Mouse (Mus musculus) kidney, postnatal 4 days (tissue): ENCODE results near the gene Slit1.

Source experiments
- DNase-seq, 2 experiments: peaks; one replicate each; pipeline ENCODE4 v3.0.0; 2021; ENCODE audit warnings: mixed read lengths in 2 of 2

The Slit1 gene

DNA sequence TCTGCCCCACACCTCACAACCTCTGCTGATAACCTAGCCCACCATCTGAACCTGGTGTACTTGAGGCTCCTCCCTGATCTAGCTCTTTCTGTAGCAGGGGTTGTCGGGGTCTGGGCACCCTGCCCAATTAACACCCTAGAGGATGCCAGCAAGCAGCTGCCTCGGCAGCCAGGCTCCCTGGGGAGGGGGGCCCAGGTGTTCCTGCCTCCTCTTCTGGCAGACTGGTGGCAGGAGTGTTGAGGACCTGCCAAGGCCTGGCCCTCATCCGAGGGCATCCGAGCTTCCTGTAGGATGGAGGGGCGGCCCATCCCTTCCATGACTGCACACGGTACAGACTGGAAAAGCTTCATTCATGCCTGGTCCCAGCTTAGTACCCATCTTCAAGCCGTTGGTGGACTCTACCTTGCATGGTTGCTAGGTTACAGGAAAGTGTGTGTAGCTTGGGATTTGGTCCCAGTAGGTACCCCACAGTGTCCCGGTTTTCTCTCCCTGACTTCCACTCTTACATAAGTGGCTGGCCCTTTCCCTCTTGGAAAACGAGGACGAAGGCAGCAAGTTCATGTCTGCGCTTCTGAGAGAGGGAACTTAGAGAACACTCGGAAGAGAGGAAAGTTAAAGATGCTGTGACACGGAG, 57.9 kb downstream of the Slit1 start:
- DNase-seq = no peak

DNA sequence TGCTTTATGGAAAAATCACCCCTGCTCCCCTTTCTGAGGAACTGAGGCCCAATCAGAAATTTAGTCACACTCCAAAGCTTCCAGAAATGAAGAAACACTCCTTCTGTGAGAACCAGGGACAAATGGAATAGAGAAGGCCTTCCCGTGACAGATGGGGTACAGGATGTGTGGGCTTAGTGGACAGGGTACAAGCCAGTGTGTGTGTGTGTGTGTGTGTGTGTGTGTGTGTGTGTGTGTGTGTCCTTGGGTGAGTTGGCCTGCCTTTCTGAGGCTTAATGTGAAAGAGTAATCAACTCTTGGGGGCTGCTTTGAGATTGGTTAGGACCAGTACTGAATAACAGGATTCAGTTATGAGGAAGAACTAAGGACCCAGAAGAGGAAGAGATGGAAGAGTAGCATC, 58.6 kb downstream of the Slit1 start:
- no peak for DNase-seq

DNA sequence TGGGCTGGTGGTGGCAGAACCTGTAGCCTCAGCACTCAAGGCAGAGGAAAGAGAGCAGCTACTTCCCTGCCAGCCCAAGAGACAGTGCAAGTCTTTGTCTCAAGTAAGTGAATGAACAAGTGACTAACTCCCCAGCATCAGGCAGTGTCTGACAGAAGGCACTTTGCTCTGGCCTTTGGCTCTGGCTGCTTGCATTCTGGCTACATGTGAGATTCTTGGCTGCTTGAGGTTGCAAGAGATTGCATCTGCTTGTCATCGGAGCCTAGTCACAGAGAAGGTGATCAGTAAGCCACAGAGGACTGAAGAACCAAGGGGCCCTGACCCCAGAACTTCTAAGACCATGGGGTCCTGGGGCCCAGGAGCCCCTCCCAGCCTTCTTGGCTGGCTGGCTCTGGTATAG, 59.5 kb downstream of the Slit1 start:
- no peak for DNase-seq

- DNase-seq = no peak
Observed at GRCm38 (mm10) chr19:41680267-41680666, 63.2 kb downstream of the Slit1 start.

DNA sequence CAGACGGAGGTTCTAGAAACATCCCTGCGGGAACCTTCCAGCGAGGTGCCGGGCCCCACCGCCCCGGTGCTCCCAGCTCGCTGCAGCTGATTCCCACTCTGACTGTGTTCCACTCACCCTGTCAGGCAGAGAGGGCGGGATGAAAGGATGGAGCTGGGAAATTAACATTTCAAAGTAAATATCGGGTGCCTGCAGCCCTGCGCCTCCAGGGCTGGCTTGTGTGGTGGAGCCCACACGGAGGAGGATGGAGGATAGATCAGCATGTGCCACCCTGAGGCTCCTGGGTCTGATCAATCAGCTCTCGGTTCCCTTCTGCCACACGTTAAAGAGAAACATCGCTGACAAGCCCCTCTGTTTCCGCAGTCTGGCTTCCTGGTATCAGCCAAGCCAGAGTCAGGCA, 64.4 kb downstream of the Slit1 start:
- no peak for DNase-seq

DNA sequence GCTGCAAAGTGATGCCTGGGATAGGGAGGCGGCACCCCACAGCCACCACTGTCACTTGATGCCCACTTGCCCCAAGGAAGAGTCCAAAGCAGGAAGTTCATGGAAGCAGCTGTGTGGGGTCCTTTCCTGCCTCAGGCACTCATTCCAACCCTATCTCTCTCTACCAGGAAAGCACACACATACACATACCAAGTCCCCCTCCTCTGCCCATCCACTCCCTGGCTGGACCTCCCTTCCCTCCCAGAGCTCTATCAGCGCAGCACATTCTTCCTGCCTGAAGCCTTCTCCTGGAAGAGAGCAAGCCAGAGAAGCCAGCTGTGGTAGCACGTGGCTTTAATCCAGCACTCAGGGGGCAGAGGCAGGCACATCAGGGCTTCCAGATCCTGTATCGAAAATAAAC, 65.9 kb downstream of the Slit1 start:
- DNase-seq = no peak

- peak; percentile 58 to 67 for DNase-seq
Observed at GRCm38 (mm10) chr19:41675583-41675982, 67.9 kb downstream of the Slit1 start.

GRCm38 (mm10) chr19:41674366-41674765, 69.1 kb downstream of the Slit1 start:
- no peak for DNase-seq

DNA sequence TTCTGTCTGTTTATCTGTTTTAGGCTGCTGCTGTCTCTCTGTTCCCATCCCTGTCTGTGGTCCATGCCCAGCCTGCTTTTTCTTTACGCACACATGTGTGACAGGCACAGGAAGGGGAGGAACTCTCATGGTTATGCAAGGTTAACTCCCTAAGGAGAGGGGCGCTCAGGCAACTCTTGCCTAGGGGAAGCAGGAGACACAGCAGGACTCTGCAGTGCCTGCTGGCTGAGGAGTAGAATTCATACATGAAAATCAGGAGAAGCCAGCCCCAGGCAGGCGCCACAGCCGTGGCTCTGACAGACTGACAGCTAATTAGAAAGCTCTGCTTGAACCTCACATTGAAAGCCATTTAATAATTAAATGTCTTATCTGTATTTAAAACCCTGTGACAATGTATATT, 70.6 kb downstream of the Slit1 start:
- DNase-seq = peak in 1 of 2 experiments; percentile 29

DNA sequence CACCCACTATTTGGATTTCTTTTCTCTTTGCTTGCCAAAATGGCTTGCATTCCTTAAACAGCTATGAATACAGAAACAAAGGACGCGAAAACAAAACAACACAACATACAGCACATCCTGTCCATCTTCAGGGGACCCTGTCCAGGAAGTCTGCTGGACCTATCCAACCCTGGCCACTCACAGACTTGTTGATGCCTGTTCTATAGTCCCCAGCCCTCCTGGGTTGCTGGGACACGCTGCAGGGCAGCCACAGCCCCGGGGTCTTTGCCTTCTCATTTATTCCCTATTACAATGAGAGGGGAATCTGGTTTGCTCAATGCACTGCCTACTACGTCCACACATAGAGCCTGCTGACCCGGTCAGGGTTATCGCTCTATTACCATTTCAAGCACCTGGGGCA, 72.5 kb downstream of the Slit1 start:
- DNase-seq = no peak

- no peak for DNase-seq
Observed at GRCm38 (mm10) chr19:41670473-41670872, 73.0 kb downstream of the Slit1 start.

- DNase-seq = peak; percentile 26 to 37
Observed at GRCm38 (mm10) chr19:41669747-41670342, 73.6 kb downstream of the Slit1 start.

- DNase-seq = no peak
Observed at GRCm38 (mm10) chr19:41667591-41667990, 75.9 kb downstream of the Slit1 start.

GRCm38 (mm10) chr19:41665941-41666340, 77.5 kb downstream of the Slit1 start:
- no peak for DNase-seq

- DNase-seq = no peak
Observed at GRCm38 (mm10) chr19:41663506-41664242, 79.8 kb downstream of the Slit1 start.

GRCm38 (mm10) chr19:41661466-41661865, 82.0 kb downstream of the Slit1 start:
- DNase-seq = no peak

DNA sequence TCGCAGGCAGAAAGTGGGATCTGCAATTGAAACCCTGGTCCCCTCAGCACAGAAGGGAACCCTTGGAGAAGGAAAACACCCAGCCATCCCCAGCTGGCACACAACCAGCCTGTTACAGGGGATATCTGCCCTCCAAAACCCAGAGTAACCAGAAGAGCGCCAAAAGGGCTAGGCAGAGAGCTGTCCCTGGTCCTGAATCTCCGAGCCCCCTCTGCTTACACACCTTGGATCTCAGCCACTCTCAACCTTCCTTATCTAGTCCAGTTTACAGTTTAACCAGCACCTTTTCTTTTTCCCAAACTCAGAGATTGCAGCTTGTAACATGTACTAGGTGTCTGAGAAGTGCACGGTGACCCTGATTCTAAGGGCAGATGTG, 82.5 kb downstream of the Slit1 start:
- peak; percentile 83 to 85 for DNase-seq

DNA sequence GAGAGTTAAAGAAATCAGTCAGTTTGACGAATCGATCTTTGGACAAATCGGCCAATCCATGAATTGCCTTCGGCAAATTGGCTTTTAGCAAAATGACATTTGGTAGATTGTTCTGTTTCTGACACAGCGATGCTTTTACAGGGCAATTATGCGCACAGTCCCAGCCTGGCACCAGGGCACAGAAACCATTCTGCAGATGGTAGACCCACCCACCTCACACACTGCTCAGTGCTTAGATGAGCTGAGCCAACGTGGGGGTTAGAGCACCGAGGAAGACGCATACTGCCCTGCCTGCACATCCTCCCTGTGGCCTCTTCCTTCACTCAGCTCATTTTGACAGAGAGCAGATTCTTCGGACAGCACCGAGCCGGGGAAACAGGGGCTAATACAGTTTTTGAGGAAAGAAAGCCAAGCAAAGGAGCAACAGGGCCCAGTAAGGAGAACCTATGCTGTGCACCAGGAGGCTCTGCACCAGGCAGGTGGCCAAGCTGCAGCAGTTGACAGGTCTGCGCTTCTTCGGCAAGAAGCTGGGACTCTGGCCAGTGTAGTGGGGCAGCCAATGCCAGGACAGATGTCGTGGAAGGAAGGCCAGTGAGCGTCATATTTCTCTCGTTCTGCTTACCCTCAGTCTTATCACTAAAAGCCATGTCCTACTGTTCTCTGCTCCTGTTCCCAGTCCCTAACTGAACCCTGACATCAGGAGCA, 83.0 kb downstream of the Slit1 start:
- no peak for DNase-seq

- no peak for DNase-seq
Observed at GRCm38 (mm10) chr19:41657446-41657845, 86.0 kb downstream of the Slit1 start.

GRCm38 (mm10) chr19:41656671-41657070, 86.8 kb downstream of the Slit1 start:
- no peak for DNase-seq

GRCm38 (mm10) chr19:41655970-41656369, 87.5 kb downstream of the Slit1 start:
- peak; percentile 87 to 88 for DNase-seq

- DNase-seq = no peak
Observed at GRCm38 (mm10) chr19:41655089-41655783, 88.2 kb downstream of the Slit1 start.

DNA sequence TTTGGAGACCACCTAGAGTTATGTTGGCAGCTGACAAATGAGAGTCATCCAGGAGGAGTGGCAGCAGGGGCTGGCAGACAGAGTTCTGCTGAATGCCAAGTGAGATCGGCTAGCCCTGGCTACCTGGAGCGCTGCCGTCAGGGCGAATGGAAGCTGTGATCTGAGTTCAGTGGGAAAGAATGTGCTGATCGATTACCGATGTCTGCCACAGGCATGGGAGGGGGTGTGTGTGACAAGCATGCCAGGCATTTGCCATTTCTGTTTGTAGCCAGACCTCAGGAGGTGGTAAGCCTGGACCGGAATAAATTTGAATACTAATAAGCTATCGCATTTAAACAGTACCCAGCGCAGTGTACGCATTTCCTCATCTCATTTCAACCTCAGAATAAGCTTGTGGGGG, 91.5 kb downstream of the Slit1 start:
- DNase-seq = no peak
